In genomic region chr1:167162495-167162894, GRCm38 (mm10) we compare ENCODE assay signal across 17 mouse cellular contexts.
"Had no signal": no experiment of that assay in that cellular context is flagged by ENCODE, and none has a peak within 500 bp of the region (broad histone marks: within the 10 kb centered on the region; RNA-seq: fewer than 3 reads in every experiment).

No protein-coding gene starts in this region.

- H3K9me3 ChIP-seq: midbrain, embryonic 13.5 days; neural tube, embryonic 13.5 days; neural tube, embryonic 15.5 days had no signal

- H3K9ac ChIP-seq: lung, embryonic 14.5 days; midbrain, embryonic 13.5 days; neural tube, embryonic 13.5 days; neural tube, embryonic 15.5 days had no signal

- ATAC-seq: midbrain, embryonic 13.5 days had no signal

- H3K4me3 ChIP-seq: midbrain, embryonic 13.5 days; myocyte; neural tube, embryonic 13.5 days; neural tube, embryonic 15.5 days had no signal

- H3K36me3 ChIP-seq: midbrain, embryonic 13.5 days; neural tube, embryonic 13.5 days; neural tube, embryonic 15.5 days had no signal

- H3K27ac ChIP-seq: midbrain, embryonic 13.5 days; neural tube, embryonic 13.5 days; neural tube, embryonic 15.5 days had no signal

- DNase-seq: lung, adult 18-20 months; lung, embryonic 14.5 days; lung, postnatal 10 days; lung, postnatal 4 days; retina, postnatal 1 day; right cerebral cortex, adult 18-20 months; right cerebral cortex, postnatal 25 days; right cerebral cortex, postnatal 4 days; spleen, adult 18-20 months; thymus, adult 18-20 months; thymus, postnatal 14 days; thymus, postnatal 36 days had no signal

- H3K4me2 ChIP-seq: lung, embryonic 14.5 days; midbrain, embryonic 11.5 days; midbrain, embryonic 13.5 days; neural tube, embryonic 13.5 days; neural tube, embryonic 15.5 days had no signal

- H3K27me3 ChIP-seq: midbrain, embryonic 13.5 days; neural tube, embryonic 13.5 days; neural tube, embryonic 15.5 days had no signal
